Mouse (Mus musculus) testis, adult 2 months (tissue): Measurements from ENCODE around the gene Yif1a.
A peak's percentile ranks its signal among the peaks of the same experiment; 100 is the strongest.

Source experiments
- CTCF ChIP-seq: fragments of 200-500 bp; IDR thresholded peaks from 2 replicates; pipeline ENCODE4 v1.5.1; 2012; ENCODE audit warnings: low read depth, mild to moderate bottlenecking, inconsistent platforms, low read length, moderate library complexity; ENCODE audit not compliant: control insufficient read depth, insufficient read depth, insufficient replicate concordance
- POLR2A ChIP-seq: fragments of 200-500 bp; IDR thresholded peaks from 2 replicates; pipeline ENCODE4 v1.6.1; 2012; ENCODE audit warnings: low read depth, mild to moderate bottlenecking, inconsistent platforms, low read length, moderate library complexity; ENCODE audit not compliant: control insufficient read depth

DNA sequence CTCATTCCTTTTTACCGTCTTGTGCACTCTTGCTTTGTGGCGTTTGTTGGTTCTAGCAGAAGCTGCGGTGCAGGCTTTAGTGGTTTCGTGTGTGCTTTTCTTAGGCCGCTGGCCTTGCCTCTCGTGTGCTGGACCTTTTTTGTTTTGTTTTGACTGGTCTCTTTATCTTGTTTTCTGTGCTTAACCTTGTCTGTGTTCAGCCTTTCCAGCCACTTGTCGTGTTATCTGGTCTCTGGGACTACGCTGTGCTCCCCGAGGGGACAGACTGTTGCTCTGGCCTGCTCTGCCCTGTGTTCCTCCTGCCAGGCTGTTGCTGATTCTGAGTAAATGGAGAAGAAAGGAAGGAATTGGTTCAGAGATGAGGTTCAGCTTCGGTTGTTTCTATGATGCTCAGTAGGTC lies 34.2 kb downstream of the Yif1a start:
- no peak for TF ChIP-seq CTCF
- TF ChIP-seq POLR2A: 0 out of 2 replicates have a peak, but pooled peaks have one; percentile 36
